Mouse (Mus musculus) hindbrain, embryonic 10.5 days (tissue): ENCODE measurements around the gene Utrn. TPM values are rescaled to one million over a fixed set of nuclear protein-coding genes. Genes with fewer than 3 reads are reported as not detected.

Source experiments
- DNase-seq: peaks from one replicate; pipeline ENCODE4 v3.0.0-alpha.2; 2017; ENCODE audit warnings: low spot score
- H3K27ac ChIP-seq: fragments of 300-500 bp; sonication (generic); 2 replicates; pipeline ENCODE4 v1.5.1; 2016; ENCODE audit warnings: mild to moderate bottlenecking, moderate library complexity
- H3K27me3 ChIP-seq: fragments of 300-500 bp; sonication (generic); 2 replicates; pipeline ENCODE4 v1.6.1; 2016; ENCODE audit warnings: mild to moderate bottlenecking; ENCODE audit not compliant: poor library complexity, insufficient read depth, severe bottlenecking
- H3K36me3 ChIP-seq: fragments of 300-500 bp; sonication (generic); 2 replicates; pipeline ENCODE4 v1.6.1; 2016; ENCODE audit warnings: mild to moderate bottlenecking, moderate library complexity
- H3K4me1 ChIP-seq: fragments of 300-500 bp; sonication (generic); replicated peaks from 2 replicates; pipeline ENCODE4 v1.6.1; 2016; ENCODE audit warnings: mild to moderate bottlenecking
- H3K4me3 ChIP-seq: fragments of 300-500 bp; sonication (generic); 2 replicates; pipeline ENCODE4 v1.5.1; 2016; ENCODE audit warnings: mild to moderate bottlenecking, moderate library complexity
- H3K9me3 ChIP-seq: fragments of 300-500 bp; sonication (generic); 2 replicates; pipeline ENCODE4 v1.6.1; 2016; ENCODE audit warnings: mild to moderate bottlenecking, moderate library complexity
- WGBS: fragments of 180-500 bp; shearing (Covaris S2); methylation state at CpG from one replicate; pipeline ENCODE4 v1.1.7; 2016; 5-methylcytosine and 5-hydroxymethylcytosine counted together
- polyA plus RNA-seq: library from polyadenylated mRNA; unstranded; fragments of >200 nt; fragmentation: Nextera tagmentation; extraction: Ambion mirVana; gene quantifications from 2 replicates; pipeline ENCODE4 v1.2.1, GENCODE M21; 2016

Gene Utrn
- polyA plus RNA-seq, 1 experiment from 2014 or later = 38.7 TPM

DNA sequence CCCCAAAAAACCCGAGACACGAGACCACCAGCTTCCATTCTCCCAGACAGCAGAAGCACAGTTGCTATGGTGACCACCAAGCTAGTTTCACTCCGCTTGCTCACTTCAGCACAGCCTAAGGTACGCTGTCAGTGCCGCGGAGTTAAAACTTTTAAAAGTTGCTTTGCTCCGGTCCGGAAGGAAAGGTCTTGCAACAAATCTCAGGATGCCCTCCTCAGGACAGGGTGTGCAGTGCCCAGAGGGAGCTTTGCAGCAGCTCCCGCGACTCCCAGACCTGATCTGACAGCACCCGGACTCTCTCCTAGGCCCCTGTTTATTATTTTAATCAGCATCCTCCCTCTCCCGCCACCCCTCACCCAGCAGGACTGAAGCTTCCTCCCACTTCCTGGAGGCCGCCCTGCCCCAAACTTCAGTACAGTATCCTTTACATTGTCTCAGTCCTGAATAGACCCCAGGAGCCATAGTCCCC lies 320.5 kb downstream of the Utrn start:
- DNase-seq = peak; percentile 64
- under 1% methylated on average over 13 of the region's 13 CpGs for WGBS
- no peaks in the 10 kb centered on the region for H3K9me3 ChIP-seq
- H3K4me1 ChIP-seq = peaks cover 69% of the 10 kb centered on the region
- no peaks in the 10 kb centered on the region for H3K36me3 ChIP-seq
- no peak overlapping the region; the same call in 1 of the 2 replicates for H3K27ac ChIP-seq
- H3K4me3 ChIP-seq = peak overlapping the region; percentile 51
- no peaks in the 10 kb centered on the region for H3K27me3 ChIP-seq

DNA sequence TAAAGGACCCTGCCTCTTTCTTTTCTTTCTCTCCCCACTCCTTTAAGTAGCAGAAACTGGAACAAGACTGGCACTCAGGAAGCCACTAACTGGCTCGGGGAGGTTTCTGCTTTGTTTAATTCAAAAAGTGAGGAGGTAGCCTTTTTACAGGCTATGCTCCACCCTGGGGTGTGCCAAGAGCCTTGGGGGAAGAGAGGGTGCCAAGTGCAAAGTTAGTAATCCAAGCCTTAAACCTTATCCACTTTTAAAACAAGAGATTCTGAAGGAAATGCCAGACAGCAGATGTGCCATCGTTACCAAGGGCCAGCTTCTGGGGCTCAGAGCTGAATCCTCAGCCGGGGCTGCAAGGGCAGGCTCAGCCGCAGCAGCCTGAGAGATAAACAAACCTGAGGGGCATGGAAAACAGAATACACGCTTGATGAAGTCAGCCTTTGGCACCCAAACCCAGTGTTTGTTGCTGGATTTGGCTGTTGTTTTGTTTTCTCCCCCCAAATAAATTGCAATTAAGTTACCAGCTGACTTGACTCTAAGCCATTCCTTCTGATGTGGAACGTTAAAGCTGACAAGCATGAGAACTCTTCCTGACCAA lies 322.0 kb downstream of the Utrn start:
- H3K9me3 ChIP-seq = no peaks in the 10 kb centered on the region
- no peaks in the 10 kb centered on the region for H3K27me3 ChIP-seq
- 0 out of 2 replicates have a peak overlapping the region, but pooled peaks have one; percentile 50 for H3K27ac ChIP-seq
- no peak for DNase-seq
- H3K4me3 ChIP-seq = no peak overlapping the region
- 31% methylated on average over 6 of the region's 6 CpGs for WGBS
- H3K4me1 ChIP-seq = peaks cover 54% of the 10 kb centered on the region
- H3K36me3 ChIP-seq = no peaks in the 10 kb centered on the region

DNA sequence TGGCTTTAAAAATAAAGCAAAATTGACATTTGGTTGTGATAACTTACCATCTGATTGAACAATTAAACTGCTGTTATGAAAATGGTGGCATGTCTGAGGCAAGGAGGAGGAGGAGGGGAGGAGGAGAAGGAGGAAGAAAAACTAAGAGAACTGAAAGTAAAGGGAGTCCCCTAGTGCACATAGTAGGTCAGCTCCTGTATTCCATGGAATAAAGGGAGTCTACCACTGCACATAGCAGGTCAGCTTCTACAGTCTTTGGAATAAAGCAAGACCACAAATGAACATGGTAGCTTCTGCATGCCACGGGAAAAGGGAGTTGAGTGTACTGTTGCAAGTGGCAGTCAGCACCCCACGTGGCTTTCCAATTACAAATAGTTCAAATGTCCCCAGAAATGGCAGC lies 323.7 kb downstream of the Utrn start:
- Histone ChIP-seq H3K36me3 (no peaks in the 10 kb centered on the region), H3K9me3 (no peaks in the 10 kb centered on the region), H3K4me1 (peaks cover 41% of the 10 kb centered on the region), H3K27me3 (no peaks in the 10 kb centered on the region), H3K4me3 (no peak overlapping the region), H3K27ac (no peak overlapping the region)
- 85% methylated on average over 2 of the region's 2 CpGs for WGBS
- no peak for DNase-seq

DNA sequence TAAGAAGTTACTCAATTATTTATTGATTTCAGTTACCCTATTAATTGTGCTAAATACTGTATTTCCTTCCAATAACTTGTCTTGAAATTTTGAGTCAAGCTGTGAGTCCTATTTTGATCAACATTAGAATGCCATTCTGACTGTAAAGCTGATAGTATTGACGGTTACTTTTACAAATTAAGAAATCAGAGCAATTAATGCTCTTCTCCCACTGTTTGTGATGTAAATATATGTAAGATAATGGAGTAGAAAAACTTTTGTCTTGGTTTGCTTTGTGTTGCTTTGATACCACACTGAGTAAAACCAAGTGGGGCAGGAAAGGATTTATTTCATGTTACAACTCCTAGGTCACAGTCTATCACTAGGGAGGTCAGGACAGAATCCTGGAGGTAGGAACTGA lies 327.4 kb downstream of the Utrn start:
- Histone ChIP-seq H3K9me3 (no peaks in the 10 kb centered on the region), H3K27me3 (no peaks in the 10 kb centered on the region), H3K4me1 (peaks cover 6% of the 10 kb centered on the region), H3K27ac (no peak overlapping the region), H3K36me3 (no peaks in the 10 kb centered on the region), H3K4me3 (no peak overlapping the region)
- 77% methylated on average over 1 of the region's 1 CpGs for WGBS
- DNase-seq = no peak

DNA sequence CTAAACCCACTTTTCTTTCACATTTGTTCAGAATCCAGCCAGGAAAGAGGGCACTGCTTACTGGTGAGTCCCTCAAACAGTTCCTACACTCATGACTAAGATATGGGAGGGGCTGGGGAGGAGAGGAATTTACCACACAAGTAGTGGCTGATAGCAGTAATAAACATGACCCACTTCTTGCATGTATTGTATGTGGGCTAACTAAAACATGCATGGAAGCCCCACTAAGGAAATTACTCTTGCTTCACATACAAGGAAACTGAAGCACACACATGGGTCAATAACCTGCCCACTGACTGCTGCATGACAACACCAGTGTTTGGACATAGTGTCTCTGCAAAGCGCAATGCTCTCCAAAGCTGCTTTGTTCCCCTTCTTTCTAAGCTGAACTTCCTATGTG lies 333.9 kb downstream of the Utrn start:
- no peaks in the 10 kb centered on the region for H3K4me1 ChIP-seq
- H3K4me3 ChIP-seq = no peak overlapping the region
- 96% methylated on average over 1 of the region's 1 CpGs for WGBS
- H3K9me3 ChIP-seq = no peaks in the 10 kb centered on the region
- H3K27ac ChIP-seq = no peak overlapping the region
- no peak for DNase-seq
- no peaks in the 10 kb centered on the region for H3K36me3 ChIP-seq
- no peaks in the 10 kb centered on the region for H3K27me3 ChIP-seq

DNA sequence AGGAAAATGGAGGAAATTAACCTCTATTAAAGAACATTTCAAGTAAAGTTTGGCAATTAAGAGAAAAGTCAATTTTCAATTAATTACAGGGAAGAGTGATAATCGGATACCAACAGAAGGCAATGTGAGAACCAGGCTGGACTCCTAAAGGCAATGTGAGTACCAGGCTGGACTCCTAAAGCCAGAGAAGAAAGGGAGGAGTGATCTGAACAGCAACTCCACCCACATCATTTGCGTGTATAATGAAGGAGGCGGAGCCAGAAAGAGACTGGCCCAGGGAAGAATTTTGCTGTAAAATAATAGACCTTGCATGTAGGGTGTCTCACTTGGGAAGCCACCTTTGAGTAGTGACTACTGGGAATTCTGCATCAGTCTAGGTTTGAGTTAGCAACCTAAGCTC lies 334.4 kb downstream of the Utrn start:
- H3K27me3 ChIP-seq = no peaks in the 10 kb centered on the region
- no peaks in the 10 kb centered on the region for H3K4me1 ChIP-seq
- H3K36me3 ChIP-seq = no peaks in the 10 kb centered on the region
- no peaks in the 10 kb centered on the region for H3K9me3 ChIP-seq
- H3K27ac ChIP-seq = no peak overlapping the region
- no peak for DNase-seq
- no peak overlapping the region for H3K4me3 ChIP-seq
- 56% methylated on average over 3 of the region's 3 CpGs for WGBS

DNA sequence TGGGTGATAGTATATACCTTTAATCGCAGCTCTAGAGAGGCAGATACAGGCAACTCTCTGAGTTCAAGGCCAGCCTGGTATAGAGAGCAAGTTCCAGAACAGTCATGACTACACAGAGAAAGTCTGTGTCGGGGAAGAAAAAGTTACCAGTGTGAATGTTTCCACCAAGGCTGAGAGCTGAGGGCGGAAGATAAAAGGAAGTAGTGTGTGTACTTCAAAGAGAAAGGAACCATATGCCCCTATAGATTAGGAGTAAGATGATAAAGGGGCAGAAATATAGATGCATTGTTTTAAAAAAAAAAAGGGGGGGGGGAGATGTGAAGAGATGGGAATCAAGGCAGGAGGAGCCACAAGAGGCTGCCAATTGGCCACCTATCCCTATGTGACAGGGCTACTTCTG lies 334.9 kb downstream of the Utrn start:
- DNase-seq = no peak
- H3K4me1 ChIP-seq = no peaks in the 10 kb centered on the region
- H3K9me3 ChIP-seq = no peaks in the 10 kb centered on the region
- H3K27me3 ChIP-seq = no peaks in the 10 kb centered on the region
- H3K27ac ChIP-seq = no peak overlapping the region
- WGBS = 91% methylated on average over 3 of the region's 3 CpGs
- no peak overlapping the region for H3K4me3 ChIP-seq
- H3K36me3 ChIP-seq = no peaks in the 10 kb centered on the region

DNA sequence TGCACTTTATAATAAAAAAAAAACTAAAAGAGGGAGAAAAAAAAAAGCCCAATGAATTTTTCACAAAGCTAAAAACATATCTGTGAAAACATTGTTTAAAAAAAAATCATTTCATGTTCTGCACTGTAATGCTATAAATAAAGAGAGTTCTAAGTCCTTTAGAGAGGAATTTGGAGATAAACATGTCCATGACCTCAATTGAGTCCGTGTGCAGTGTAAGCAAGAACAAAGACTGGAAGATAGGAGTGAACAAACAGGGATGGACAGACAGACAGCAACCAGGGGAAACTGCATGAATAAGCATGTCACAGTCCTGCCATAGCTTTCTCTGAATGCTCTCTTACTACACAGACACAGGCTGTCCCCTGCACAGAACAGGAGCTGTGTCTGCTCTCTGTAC lies 347.1 kb downstream of the Utrn start:
- 84% methylated on average over 1 of the region's 1 CpGs for WGBS
- no peaks in the 10 kb centered on the region for H3K9me3 ChIP-seq
- H3K36me3 ChIP-seq = peaks cover 15% of the 10 kb centered on the region; the same call in 1 of the 2 replicates
- no peak overlapping the region for H3K27ac ChIP-seq
- no peaks in the 10 kb centered on the region for H3K27me3 ChIP-seq
- H3K4me3 ChIP-seq = no peak overlapping the region
- no peak for DNase-seq
- no peaks in the 10 kb centered on the region for H3K4me1 ChIP-seq

DNA sequence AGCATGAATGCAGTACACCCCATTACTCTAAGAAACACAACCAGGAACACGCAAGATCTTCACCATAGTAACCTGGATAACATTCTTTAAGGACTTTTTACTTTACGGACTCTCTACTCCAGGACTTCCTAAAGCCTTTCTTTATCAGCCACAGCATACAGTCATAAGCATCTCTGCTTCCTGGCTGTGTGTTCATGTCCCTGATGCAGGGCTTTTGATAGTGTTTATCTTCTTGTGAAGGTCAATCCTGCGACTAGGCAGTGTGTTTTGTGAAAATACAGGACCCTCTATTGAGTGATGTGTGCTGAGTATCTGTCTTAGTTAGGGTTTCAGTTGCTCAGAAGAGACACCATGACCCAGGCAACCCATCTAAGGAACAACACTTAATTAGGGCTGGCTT lies 351.0 kb downstream of the Utrn start:
- H3K4me3 ChIP-seq = no peak overlapping the region
- no peaks in the 10 kb centered on the region for H3K27me3 ChIP-seq
- WGBS = 90% methylated on average over 3 of the region's 3 CpGs
- H3K27ac ChIP-seq = no peak overlapping the region
- no peaks in the 10 kb centered on the region for H3K9me3 ChIP-seq
- DNase-seq = no peak
- H3K4me1 ChIP-seq = no peaks in the 10 kb centered on the region
- peaks cover 5% of the 10 kb centered on the region; the same call in 1 of the 2 replicates for H3K36me3 ChIP-seq

DNA sequence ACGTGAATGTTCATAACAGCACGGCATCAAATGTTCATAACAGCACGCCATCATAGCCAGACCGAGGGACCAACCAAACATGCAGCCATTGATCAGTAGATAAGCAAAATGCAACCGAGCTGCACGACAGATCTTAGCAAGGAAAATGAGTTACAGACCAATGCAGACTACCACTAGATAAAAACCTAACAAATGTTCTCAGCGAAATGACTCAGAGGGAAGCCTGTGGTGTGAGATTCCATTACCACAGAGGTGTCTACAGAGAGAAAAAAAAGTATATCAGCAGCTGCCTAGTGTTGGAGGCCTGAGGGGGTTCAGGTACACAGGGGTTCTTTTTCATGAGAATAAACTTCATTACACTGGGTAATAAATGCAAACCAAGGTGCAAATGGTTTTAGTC lies 363.6 kb downstream of the Utrn start:
- Histone ChIP-seq H3K27ac (no peak overlapping the region), H3K9me3 (no peaks in the 10 kb centered on the region), H3K27me3 (no peaks in the 10 kb centered on the region), H3K4me3 (no peak overlapping the region), H3K4me1 (no peaks in the 10 kb centered on the region), H3K36me3 (peaks cover 2% of the 10 kb centered on the region; the same call in 1 of the 2 replicates)
- WGBS = 92% methylated on average over 7 of the region's 7 CpGs
- no peak for DNase-seq

DNA sequence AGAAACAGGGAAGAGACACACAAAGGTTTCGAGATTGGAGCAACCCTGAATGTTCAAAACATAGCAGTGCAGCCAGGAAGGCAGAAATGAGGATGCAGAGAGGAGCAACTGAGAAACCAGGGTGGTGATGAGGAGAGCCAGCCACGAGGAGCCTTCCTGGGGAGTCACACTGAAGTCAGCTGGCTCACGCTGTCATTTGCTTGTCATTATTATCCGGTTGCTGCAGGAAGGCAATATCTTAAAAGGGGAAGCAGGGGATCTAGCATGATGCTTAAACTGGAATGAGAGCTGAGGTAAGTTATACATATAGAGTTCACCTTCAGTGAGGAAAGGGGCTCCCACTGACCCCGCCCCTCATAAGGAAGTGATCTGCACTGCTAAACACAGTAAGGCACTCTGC lies 368.7 kb downstream of the Utrn start:
- 93% methylated on average over 5 of the region's 5 CpGs for WGBS
- Histone ChIP-seq H3K27me3 (no peaks in the 10 kb centered on the region), H3K36me3 (peaks cover 13% of the 10 kb centered on the region; the same call in 1 of the 2 replicates), H3K4me1 (no peaks in the 10 kb centered on the region), H3K27ac (no peak overlapping the region), H3K9me3 (no peaks in the 10 kb centered on the region), H3K4me3 (no peak overlapping the region)
- no peak for DNase-seq

DNA sequence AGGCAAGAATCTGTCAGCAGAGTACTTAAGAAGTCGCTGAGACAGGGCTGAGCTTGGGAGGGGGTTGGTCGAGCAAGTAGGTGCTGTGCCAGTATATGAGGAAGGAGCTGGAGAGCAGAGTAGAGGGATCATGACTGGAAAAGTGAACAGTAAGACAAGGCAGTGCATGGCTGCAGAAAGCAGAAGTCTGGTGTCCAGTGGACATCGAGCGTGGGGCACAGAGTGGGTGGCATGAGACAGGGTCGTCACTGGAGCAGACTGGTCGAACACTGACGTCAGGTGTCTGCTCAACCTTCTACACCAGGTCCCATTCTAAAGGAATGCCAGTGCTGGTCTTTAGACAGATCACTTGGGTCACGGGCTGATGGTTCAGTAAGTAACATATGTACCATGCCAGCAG lies 371.6 kb downstream of the Utrn start:
- DNase-seq = no peak
- Histone ChIP-seq H3K27me3 (no peaks in the 10 kb centered on the region), H3K4me3 (no peak overlapping the region), H3K4me1 (no peaks in the 10 kb centered on the region), H3K36me3 (peaks cover 13% of the 10 kb centered on the region; the same call in 1 of the 2 replicates), H3K27ac (no peak overlapping the region), H3K9me3 (no peaks in the 10 kb centered on the region)
- 92% methylated on average over 8 of the region's 8 CpGs for WGBS

DNA sequence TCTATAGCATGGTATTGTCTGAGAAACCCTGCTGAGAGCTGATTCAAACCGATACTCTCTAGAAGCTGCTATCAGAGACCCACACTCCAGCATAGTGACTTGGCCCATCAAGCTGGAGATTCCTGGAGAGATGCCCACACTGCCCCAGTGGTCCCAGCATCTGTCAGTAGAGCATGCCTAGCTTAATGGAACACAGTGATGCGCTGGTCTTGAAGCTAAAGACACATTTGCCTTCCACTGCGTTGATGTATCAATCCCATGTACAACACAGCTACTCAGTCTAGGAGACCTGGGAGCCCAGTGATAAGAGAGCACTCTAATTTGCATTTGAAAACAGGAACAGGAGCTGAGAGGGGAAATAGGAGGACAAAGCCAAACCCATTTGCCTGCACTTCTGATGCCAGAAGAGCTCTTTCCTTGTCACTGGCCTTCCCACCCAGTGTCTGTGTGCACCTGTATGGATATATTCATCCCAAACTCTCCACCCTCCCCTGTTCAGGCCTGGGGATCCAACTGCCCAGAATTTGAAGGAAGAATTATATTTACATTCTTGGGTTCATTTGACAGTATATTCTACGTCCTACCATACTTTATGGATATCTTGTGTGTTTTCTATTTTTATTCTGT lies 379.5 kb downstream of the Utrn start:
- H3K27me3 ChIP-seq = no peaks in the 10 kb centered on the region
- WGBS = 43% methylated on average over 4 of the region's 4 CpGs
- H3K9me3 ChIP-seq = no peaks in the 10 kb centered on the region
- no peak for DNase-seq
- no peak overlapping the region for H3K4me3 ChIP-seq
- no peak overlapping the region for H3K27ac ChIP-seq
- H3K36me3 ChIP-seq = no peaks in the 10 kb centered on the region
- H3K4me1 ChIP-seq = peaks cover 17% of the 10 kb centered on the region
